Mouse (Mus musculus) monocyte, adult 5-6 weeks (primary cell): ENCODE results near the gene Ndufaf8. TPM values are rescaled to one million over a fixed set of nuclear protein-coding genes. Genes with fewer than 3 reads are reported as not detected.

Experiments used
- ATAC-seq: fragments of 153-309, 156-312 bp; replicated peaks from 2 replicates; pipeline ENCODE4 v1.8.0; 2017; ENCODE audit warnings: mild to moderate bottlenecking; ENCODE audit not compliant: low TSS enrichment, insufficient number of reproducible peaks, severe bottlenecking, poor library complexity, low FRiP score
- total RNA-seq: library from RNA; stranded (forward); fragments of 200-1000, 200-491, 200-594 nt; gene quantifications from 3 replicates; pipeline ENCODE4 v1.2.3, GENCODE M21; 2017

Gene Ndufaf8
- total RNA-seq, 1 experiment from 2014 or later, result 40.3 TPM

GRCm38 (mm10) chr11:120120642-120121420, 22.1 kb downstream of the Ndufaf8 start:
- ATAC-seq, result no peak

GRCm38 (mm10) chr11:120122126-120122525, 23.4 kb downstream of the Ndufaf8 start:
- no peak for ATAC-seq

DNA sequence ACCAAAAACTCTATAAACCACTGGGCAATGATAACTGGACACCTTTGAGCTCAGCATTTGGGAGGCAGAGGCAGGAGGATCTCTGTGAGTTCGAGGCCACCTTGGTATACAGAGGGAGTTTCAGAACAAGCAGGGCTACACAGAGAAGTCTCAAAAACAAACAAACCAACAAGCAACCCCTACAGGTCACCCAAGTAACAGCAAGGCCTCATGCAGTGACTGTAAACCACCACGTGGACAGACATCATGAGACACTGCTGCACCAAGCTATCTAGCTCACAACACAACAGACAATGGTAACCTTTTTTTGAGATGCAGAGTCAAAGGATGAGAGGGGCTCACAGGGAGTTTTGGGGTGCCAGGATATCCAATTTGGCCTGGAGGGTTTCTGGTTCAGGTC, 28.1 kb downstream of the Ndufaf8 start:
- ATAC-seq, result no peak

GRCm38 (mm10) chr11:120129281-120129680, 30.6 kb downstream of the Ndufaf8 start:
- no peak for ATAC-seq

DNA sequence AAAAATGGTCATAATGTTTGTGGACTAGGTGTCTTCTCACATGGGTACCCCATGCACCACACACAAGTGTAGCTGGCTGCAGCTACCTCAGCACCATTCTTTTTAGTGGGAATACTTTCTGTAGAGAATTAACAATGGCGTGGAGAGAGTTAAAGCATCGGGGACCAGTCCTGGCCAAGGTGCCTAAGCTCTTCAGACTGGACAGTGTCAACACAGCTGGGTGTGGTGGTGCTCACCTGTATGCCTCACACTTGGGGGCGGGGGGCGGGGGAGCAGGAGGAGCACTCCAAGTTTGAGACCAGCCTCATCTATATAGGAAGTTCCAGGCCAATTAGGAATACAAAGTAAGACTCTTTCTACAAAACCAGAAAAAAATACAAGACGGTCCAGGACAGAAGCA, 35.4 kb downstream of the Ndufaf8 start:
- ATAC-seq, result no peak

- ATAC-seq, result no peak
Observed at GRCm38 (mm10) chr11:120134847-120135530, 36.3 kb downstream of the Ndufaf8 start.

DNA sequence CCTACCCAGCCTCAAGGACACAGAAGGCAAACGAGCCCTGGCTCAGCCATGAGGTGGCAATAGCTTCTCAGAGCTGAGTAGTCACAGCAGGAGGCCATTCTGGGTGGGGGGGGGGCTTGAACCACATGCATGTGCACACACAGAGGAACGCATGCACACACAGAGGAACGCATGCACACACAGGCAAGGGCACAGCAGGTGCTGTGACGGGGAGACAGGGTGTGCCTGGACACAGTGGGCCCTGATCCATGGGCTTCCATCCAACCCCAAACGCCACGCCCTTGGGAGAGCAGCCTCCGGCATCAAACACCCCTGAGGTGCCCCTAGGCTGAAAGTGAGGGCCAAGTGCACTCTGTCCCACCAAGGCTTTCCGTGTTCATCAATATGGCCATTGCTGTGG, 37.5 kb downstream of the Ndufaf8 start:
- no peak for ATAC-seq

DNA sequence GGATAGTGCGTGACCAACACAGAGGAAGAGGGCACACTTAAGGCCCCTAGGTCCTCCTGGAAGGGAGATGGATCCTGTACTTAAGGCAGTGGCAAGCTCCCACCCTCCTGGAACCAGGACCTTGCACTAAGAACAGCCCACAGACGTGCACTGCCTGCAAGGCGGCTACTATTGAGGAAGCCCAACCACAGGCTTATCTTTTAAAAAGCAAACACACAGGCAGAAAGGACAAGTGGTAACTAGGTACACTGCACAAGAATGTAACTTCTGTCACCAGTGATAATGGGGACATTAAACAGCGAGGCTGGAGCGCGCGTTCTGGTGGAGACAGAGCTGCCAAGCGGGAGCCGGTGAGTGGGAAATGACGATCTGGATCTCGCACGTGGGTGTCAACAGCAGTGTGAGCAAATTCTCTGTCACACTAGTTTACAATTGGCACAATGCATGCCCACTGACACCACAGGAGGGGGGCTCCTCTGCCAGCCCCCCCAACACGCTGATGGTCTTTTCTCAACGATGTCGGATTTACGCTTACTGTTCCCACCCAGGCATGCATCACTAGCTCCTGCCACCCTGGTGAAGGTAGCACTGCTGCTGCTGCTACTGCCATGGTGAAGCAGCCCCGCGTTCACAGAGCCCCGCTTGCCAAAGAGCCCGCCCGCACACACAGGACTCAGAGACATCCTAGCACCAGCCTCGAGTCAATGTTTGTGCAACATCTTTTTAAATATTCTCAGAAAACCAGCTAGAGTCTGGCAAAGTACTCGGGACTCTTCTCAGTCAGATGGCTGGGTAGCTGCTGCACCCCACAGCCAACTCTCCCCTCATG, 38.3 kb downstream of the Ndufaf8 start:
- no peak for ATAC-seq

DNA sequence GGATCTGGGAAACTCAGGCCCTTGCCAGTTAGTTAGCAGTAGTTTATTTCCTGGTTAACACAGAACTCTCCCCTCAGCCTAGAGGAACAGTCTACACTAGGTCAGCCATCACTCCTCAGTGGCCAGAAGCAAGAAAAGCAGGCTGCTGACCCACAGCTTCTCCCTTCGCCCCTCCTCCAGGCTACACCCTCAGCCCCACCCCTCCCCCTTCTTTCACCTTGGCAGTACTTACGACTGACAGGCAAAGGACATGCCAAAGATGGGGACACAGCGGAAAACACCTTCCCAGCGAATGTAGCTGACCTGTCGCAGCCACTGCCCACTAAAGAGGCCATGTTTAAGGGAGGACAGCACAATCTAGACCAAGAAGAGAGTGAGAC, 38.9 kb downstream of the Ndufaf8 start:
- no peak for ATAC-seq

DNA sequence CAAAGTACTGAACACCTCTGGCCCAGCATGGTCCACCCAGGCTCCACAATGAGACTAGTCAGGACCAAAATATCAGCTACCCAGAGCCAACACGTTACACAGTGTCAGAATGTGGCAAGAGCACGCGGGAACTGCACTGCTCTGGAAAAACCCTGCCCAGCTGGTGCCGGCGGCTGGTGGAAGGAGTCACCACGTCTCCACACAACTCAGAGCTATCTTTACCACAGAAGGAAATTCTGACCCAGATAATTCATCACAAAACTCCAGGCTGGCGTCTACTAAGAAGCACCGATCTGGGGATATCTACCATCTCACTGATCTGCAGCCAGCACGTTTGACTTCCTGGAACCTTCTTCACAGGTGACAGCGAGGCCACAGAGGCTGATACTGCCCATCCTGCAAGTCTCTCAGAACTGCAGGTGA, 40.6 kb downstream of the Ndufaf8 start:
- no peak for ATAC-seq

- ATAC-seq, result no peak
Observed at GRCm38 (mm10) chr11:120140255-120140654, 41.5 kb downstream of the Ndufaf8 start.

GRCm38 (mm10) chr11:120142601-120143051, 43.9 kb downstream of the Ndufaf8 start:
- ATAC-seq, result 0 out of 2 replicates have a peak, but pooled peaks have one; percentile 25

DNA sequence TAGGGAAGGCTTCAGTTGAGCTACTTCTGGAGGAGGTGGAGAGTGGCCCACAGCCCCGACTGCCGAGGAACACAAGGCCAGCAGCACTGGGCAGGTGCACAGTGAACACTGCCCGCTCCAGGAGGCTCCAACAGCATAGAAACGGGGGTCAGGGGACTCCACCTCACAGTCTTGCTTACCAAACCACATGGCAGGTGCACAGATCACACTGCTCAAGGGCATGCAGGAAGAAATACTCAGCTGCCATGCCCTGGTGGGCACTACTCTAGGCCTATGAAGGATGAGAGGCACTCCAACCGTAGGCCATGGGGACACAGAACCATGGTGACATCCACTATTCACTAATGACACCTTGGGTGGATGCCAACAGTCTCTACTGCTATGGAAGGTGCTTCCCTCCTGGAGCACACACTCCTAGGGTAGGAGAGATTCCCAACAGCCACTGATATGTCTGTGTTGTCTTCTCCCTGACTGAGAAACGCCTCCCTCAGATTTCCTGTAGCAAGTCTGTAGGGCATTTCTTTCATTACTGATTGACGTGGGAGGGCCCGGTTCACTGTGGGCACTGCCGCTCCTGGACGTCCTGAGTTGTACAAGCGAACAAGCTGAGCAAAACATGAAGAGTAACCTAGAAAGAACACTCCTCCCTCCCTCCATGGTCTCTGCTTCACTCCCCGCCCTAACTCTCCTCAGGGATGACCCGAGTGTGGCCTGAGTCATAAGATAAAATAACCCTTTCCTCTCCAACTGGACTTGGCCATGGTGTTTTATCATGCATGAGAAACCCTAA, 45.2 kb downstream of the Ndufaf8 start:
- ATAC-seq, result no peak

DNA sequence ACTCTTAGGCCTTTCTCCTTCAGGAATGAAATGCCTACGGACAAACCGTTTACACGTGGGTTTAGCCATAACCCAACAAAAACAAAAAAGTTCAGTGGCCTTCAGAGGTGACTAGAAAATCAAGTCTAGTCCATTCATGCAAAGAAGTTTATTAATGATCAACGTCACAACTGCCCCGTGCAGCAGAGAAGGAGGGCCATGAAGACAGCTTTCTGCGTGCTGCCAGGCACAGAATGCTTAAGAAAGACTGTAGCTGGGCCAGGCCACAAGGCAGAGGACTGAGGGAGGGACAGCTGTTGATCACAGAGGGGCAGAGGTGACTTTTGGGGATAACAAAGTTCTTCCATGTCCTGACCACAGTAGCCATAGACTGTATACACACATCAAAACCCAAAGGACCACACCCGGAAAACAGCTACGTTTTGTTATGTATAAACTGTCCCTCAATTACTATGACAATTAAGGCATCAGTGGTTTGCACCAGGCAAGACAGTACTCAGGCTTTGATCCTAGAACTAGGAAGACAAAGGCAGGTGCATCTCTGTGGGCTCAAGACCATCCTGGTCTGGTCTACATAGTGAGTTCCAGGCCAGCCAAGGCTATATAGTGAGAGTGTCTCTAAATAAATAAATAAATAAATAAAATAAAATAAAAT, 49.6 kb downstream of the Ndufaf8 start:
- no peak for ATAC-seq

DNA sequence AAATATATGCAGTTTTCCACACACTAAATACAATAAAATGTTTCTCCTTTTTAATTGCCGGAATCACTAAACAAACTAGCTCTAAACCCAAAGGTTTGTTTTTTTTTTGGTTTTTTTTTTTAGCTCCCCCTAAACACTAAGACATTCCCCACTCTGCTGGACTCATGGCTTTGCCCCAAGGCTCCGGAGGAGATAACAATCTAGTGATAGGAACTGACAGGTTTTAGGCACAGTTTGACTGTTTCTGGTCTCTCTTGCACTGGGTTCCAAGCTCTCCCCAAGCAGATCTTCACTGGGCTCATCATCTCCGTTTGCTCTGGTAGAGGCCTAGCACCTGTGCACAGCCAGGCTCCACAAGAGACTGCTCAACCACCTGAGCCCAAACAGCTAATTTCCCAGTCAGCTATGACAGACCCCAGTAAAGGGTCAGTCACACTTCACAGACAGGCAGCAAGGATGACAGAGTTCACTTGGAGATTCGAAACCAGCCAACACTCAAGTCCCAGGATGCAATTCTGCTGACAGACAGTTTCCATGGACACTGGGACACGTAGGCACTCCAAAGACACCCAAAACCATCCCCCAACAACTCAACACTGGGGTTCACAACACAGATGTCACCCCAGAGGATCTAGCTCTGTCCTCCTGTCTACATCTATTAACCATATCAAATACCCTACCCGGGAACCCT, 50.9 kb downstream of the Ndufaf8 start:
- no peak for ATAC-seq
